Mouse (Mus musculus): ENCODE results near the gene Oas1g.
"Not testable (repeated sequence)": the region's sequence is repeated elsewhere in the genome, so short reads cannot be mapped to it uniquely, and the experiment has no call there.

- not testable (repeated sequence) for TF ChIP-seq CTCF (IDR thresholded peaks at IDR 0.05; ENCODE audit: low read depth, low read length); EP300 (IDR thresholded peaks at IDR 0.05; ENCODE audit: insufficient read depth, low read depth, low read length); POLR2A (IDR thresholded peaks at IDR 0.05; ENCODE audit: insufficient read depth, low read length)
Measured at GRCm38 (mm10) chr5:120877407-120877806, 10.0 kb downstream of the Oas1g start.

Measured in ES-Bruce4 (cell line).